In the genomic region with DNA sequence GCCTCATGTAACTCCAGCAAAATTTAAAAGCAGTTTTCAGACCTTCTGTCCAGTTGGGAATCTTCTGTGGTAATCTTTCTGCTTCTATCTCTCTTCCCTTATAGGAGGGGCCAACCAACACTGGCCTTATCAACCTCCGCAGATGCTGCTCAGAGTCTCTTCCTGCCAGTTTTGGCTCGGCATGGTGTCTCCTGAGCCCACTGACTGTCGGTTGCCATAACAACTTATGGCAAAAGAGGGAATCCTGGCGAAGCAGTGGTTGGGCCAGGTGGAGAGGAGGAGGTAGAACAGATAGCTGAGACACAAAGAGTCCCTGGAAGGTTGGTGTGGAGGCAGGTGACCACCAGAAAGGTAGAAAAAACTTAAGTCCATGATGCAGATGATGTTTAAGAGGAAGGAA, we compare ENCODE assay signal across 13 mouse cellular contexts.
DNase-seq lines count a peak whose midpoint lies in the region; ATAC-seq lines count a peak whose summit lies in the region.
"Had no signal": no experiment of that assay in that cellular context is flagged by ENCODE, and none has a peak within 500 bp of the region (broad histone marks: within the 10 kb centered on the region; RNA-seq: fewer than 3 reads in every experiment).

No protein-coding gene starts in this region.

- ATAC-seq in midbrain, embryonic 11.5 days (ENCODE audit: low FRiP score) = no peak
- ATAC-seq in midbrain, embryonic 13.5 days = no peak
- ATAC-seq in liver, embryonic 12.5 days = peak; percentile 69
- no peak for ATAC-seq in granulocyte monocyte progenitor cell, adult 5-6 weeks (replicated peaks; ENCODE audit: poor library complexity, severe bottlenecking)

- H3K27me3 ChIP-seq in midbrain, embryonic 11.5 days (ENCODE audit: control insufficient read depth, insufficient read depth, low read length) = no peaks in the 10 kb centered on the region
- H3K27me3 ChIP-seq in midbrain, embryonic 13.5 days = no peaks in the 10 kb centered on the region
- no peaks in the 10 kb centered on the region for H3K27me3 ChIP-seq in liver, embryonic 12.5 days (replicated peaks)

- no peak overlapping the region for H3K4me3 ChIP-seq in midbrain, embryonic 11.5 days (ENCODE audit: low read depth, low read length)
- H3K4me3 ChIP-seq in midbrain, embryonic 13.5 days (replicated peaks) = no peak overlapping the region
- H3K4me3 ChIP-seq in liver, embryonic 12.5 days = no peak overlapping the region
- H3K4me3 ChIP-seq: embryonic facial prominence, embryonic 10.5 days; myocyte had no signal

- 27% methylated on average over 4 of the region's 4 CpGs for WGBS in midbrain, embryonic 11.5 days
- 26% methylated on average over 4 of the region's 4 CpGs for WGBS in midbrain, embryonic 13.5 days
- 8% methylated on average over 4 of the region's 4 CpGs for WGBS in liver, embryonic 12.5 days (ENCODE audit: insufficient replicate concordance)

- peak; percentile 21 for DNase-seq in midbrain, embryonic 11.5 days (ENCODE audit: low spot score, missing footprints)
- DNase-seq in layer of hippocampus, adult 9-10 months (ENCODE audit: low spot score) = peak; percentile 9
- no peak for DNase-seq in adrenal gland, adult 2 months
- DNase-seq in retina, postnatal 1 day = no peak
- DNase-seq: adrenal gland, adult 8-10 months; cerebellum, adult 2 months; gastrocnemius, postnatal 36 days; kidney, postnatal 14 days had no signal

- no peaks in the 10 kb centered on the region for H3K36me3 ChIP-seq in midbrain, embryonic 11.5 days (ENCODE audit: control insufficient read depth, insufficient read depth, low read length)
- H3K36me3 ChIP-seq in midbrain, embryonic 13.5 days = no peaks in the 10 kb centered on the region
- no peaks in the 10 kb centered on the region for H3K36me3 ChIP-seq in liver, embryonic 12.5 days
- H3K36me3 ChIP-seq: embryonic facial prominence, embryonic 10.5 days had no signal

- H3K4me1 ChIP-seq in midbrain, embryonic 11.5 days (ENCODE audit: control insufficient read depth, insufficient read depth, low read length) = no peaks in the 10 kb centered on the region
- H3K4me1 ChIP-seq in midbrain, embryonic 13.5 days (replicated peaks) = no peaks in the 10 kb centered on the region
- H3K4me1 ChIP-seq in liver, embryonic 12.5 days = no peaks in the 10 kb centered on the region
- H3K4me1 ChIP-seq: embryonic facial prominence, embryonic 10.5 days had no signal

- no peak overlapping the region for H3K4me2 ChIP-seq in midbrain, embryonic 11.5 days
- H3K4me2 ChIP-seq in midbrain, embryonic 13.5 days (replicated peaks) = no peak overlapping the region
- no peak overlapping the region for H3K4me2 ChIP-seq in liver, embryonic 12.5 days

- no peak overlapping the region for H3K9ac ChIP-seq in midbrain, embryonic 11.5 days (ENCODE audit: low read length)
- no peak overlapping the region for H3K9ac ChIP-seq in midbrain, embryonic 13.5 days (replicated peaks)
- H3K9ac ChIP-seq in liver, embryonic 12.5 days = no peak overlapping the region

- H3K9me3 ChIP-seq in midbrain, embryonic 11.5 days (ENCODE audit: control insufficient read depth, low read length) = no peaks in the 10 kb centered on the region
- H3K9me3 ChIP-seq in midbrain, embryonic 13.5 days = no peaks in the 10 kb centered on the region
- H3K9me3 ChIP-seq in liver, embryonic 12.5 days (replicated peaks) = no peaks in the 10 kb centered on the region
- H3K9me3 ChIP-seq: embryonic facial prominence, embryonic 10.5 days had no signal

- no peak overlapping the region for H3K27ac ChIP-seq in midbrain, embryonic 11.5 days (ENCODE audit: low read depth, low read length)
- H3K27ac ChIP-seq in midbrain, embryonic 13.5 days = no peak overlapping the region
- H3K27ac ChIP-seq in liver, embryonic 12.5 days = no peak overlapping the region
- H3K27ac ChIP-seq: embryonic facial prominence, embryonic 10.5 days had no signal

Comparison
In these comparisons a context has a peak if more than half of its experiments do, and no peak if none do; other contexts are left out.
1. DNase-seq: peak in midbrain, embryonic 11.5 days (single experiment) and layer of hippocampus, adult 9-10 months (single experiment); none in adrenal gland, adult 2 months (single experiment) and retina, postnatal 1 day (single experiment).